Mouse (Mus musculus) kidney, adult 2 months (tissue): ENCODE measurements around the gene Chd3.

Experiments
- CTCF ChIP-seq: fragments of 200-500 bp; conservative IDR thresholded peaks from 2 replicates; pipeline ENCODE4 v1.5.1; 2011; ENCODE audit warnings: low read depth, mild to moderate bottlenecking, control low read depth, low read length, moderate library complexity, mixed read lengths; ENCODE audit not compliant: insufficient read depth, insufficient read length
- POLR2A ChIP-seq: fragments of 200-500 bp; IDR thresholded peaks from one replicate; pipeline ENCODE4 v1.6.1; 2011; ENCODE audit warnings: low read depth, low read length, control low read depth

- no peak for TF ChIP-seq POLR2A
- no peak for TF ChIP-seq CTCF
These were observed 40.8 kb upstream of the Chd3 start for GRCm38 (mm10) chr11:69410045-69410309.
